Mouse (Mus musculus) kidney, adult 9 months (tissue): ENCODE results near the gene Gchfr.

ENCODE experiments used
- DNase-seq: peaks from one replicate; pipeline ENCODE4 v3.0.0; 2022

The Gchfr gene

GRCm38 (mm10) chr2:119173991-119174651 is 6.5 kb downstream of the Gchfr start, which contains the start of gene Gm14137:
TSS of gene Gm14137 (plus strand) at chr2:119174509.
- DNase-seq: no peak

GRCm38 (mm10) chr2:119174866-119175265 is 7.3 kb downstream of the Gchfr start:
- DNase-seq: no peak

- peak; percentile 42 for DNase-seq
Measured at GRCm38 (mm10) chr2:119175614-119176013, 8.0 kb downstream of the Gchfr start.

- DNase-seq: peak; percentile 56
Measured at GRCm38 (mm10) chr2:119176761-119177160, 9.2 kb downstream of the Gchfr start.

- DNase-seq: no peak
Measured at GRCm38 (mm10) chr2:119177384-119177939, 9.9 kb downstream of the Gchfr start.

- DNase-seq: no peak
Measured at GRCm38 (mm10) chr2:119182914-119183313, 15.3 kb downstream of the Gchfr start.

- peak; percentile 88 for DNase-seq
Measured at GRCm38 (mm10) chr2:119189029-119189710, 21.6 kb downstream of the Gchfr start.

- DNase-seq: no peak
Measured at GRCm38 (mm10) chr2:119190969-119191368, 23.4 kb downstream of the Gchfr start.

GRCm38 (mm10) chr2:119194140-119194539 is 26.6 kb downstream of the Gchfr start:
- DNase-seq: no peak

- no peak for DNase-seq
Measured at GRCm38 (mm10) chr2:119196316-119197108, 28.9 kb downstream of the Gchfr start.

GRCm38 (mm10) chr2:119197493-119197892 is 29.9 kb downstream of the Gchfr start:
- no peak for DNase-seq

GRCm38 (mm10) chr2:119198049-119198448 is 30.5 kb downstream of the Gchfr start:
- DNase-seq: no peak

GRCm38 (mm10) chr2:119198934-119199333 is 31.4 kb downstream of the Gchfr start:
- DNase-seq: no peak

- no peak for DNase-seq
Measured at GRCm38 (mm10) chr2:119202914-119203453, 35.4 kb downstream of the Gchfr start.

- no peak for DNase-seq
Measured at GRCm38 (mm10) chr2:119203871-119204460, 36.4 kb downstream of the Gchfr start.

- DNase-seq: no peak
Measured at GRCm38 (mm10) chr2:119207961-119208343, 40.4 kb downstream of the Gchfr start.

GRCm38 (mm10) chr2:119208344-119209175 is 41.0 kb downstream of the Gchfr start, which contains the start of the genes Zfyve19 and Dnajc17:
TSS of gene Zfyve19 (plus strand) at chr2:119208617.
TSS of gene Dnajc17 (minus strand) at chr2:119208795.
- peak; percentile 97 for DNase-seq

GRCm38 (mm10) chr2:119209176-119209507 is 41.6 kb downstream of the Gchfr start:
- DNase-seq: no peak
